Mouse (Mus musculus) forebrain, embryonic 11.5 days (tissue): Measurements from ENCODE around the gene 1700025G04Rik. TPM values are rescaled to one million over a fixed set of nuclear protein-coding genes. Genes with fewer than 3 reads are reported as not detected.

Experiments used
- ATAC-seq: fragments of 200-750 bp; cut with Nextera tagmentation; replicated peaks from 2 replicates; pipeline ENCODE4 v1.8.0; 2017; ENCODE audit warnings: moderate TSS enrichment; ENCODE audit not compliant: low FRiP score
- DNase-seq: peaks from one replicate; pipeline ENCODE4 v3.0.0-alpha.2; 2017; ENCODE audit warnings: low spot score
- H3K27ac ChIP-seq: fragments of 300-500 bp; sonication (generic); 2 replicates; pipeline ENCODE4 v1.5.1; 2014; ENCODE audit warnings: low read depth, low read length
- H3K27me3 ChIP-seq: fragments of 300-500 bp; sonication (generic); 2 replicates; pipeline ENCODE4 v1.6.1; 2014; ENCODE audit warnings: mild to moderate bottlenecking, low read length, mixed read lengths; ENCODE audit not compliant: control insufficient read depth, insufficient read depth
- H3K36me3 ChIP-seq: fragments of 300-500 bp; sonication (generic); 2 replicates; pipeline ENCODE4 v1.6.1; 2014; ENCODE audit warnings: mild to moderate bottlenecking, low read length, moderate library complexity, mixed read lengths; ENCODE audit not compliant: control insufficient read depth, insufficient read depth
- H3K4me1 ChIP-seq: fragments of 300-500 bp; sonication (generic); replicated peaks from 2 replicates; pipeline ENCODE4 v1.6.1; 2014; ENCODE audit warnings: low read length, mixed read lengths; ENCODE audit not compliant: control insufficient read depth, insufficient read depth
- H3K4me2 ChIP-seq: fragments of 300-500 bp; sonication (generic); 2 replicates; pipeline ENCODE4 v1.6.1; 2014; ENCODE audit warnings: low read depth, mild to moderate bottlenecking, low read length, moderate library complexity, mixed read lengths; ENCODE audit not compliant: severe bottlenecking
- H3K4me3 ChIP-seq: fragments of 300-500 bp; sonication (generic); 2 replicates; pipeline ENCODE4 v1.5.1; 2014; ENCODE audit warnings: low read depth, low read length
- H3K9ac ChIP-seq: fragments of 300-500 bp; sonication (generic); 2 replicates; pipeline ENCODE4 v1.6.1; 2014; ENCODE audit warnings: low read length
- H3K9me3 ChIP-seq: fragments of 300-500 bp; sonication (generic); 2 replicates; pipeline ENCODE4 v1.6.1; 2016; ENCODE audit warnings: low read length, mixed read lengths; ENCODE audit not compliant: control insufficient read depth
- WGBS: fragments of 180-500 bp; shearing (Covaris S2); extraction: QIAGEN DNeasy Blood & Tissue Kit; methylation state at CpG from one replicate; pipeline ENCODE4 v1.1.7; 2014; 5-methylcytosine and 5-hydroxymethylcytosine counted together
- polyA plus RNA-seq: library from polyadenylated mRNA; unstranded; fragments of >200 nt; fragmentation: Nextera tagmentation; extraction: Ambion mirVana; gene quantifications from 2 replicates; pipeline ENCODE4 v1.2.1, GENCODE M21; 2014

The 1700025G04Rik gene
- polyA plus RNA-seq, 1 experiment from 2014 or later: 25.6 TPM

GRCm38 (mm10) chr1:151948065-151948464 is 141.9 kb downstream of the 1700025G04Rik start:
- Histone ChIP-seq H3K27ac (no peak overlapping the region), H3K4me3 (no peak overlapping the region), H3K4me1 (peaks cover 16% of the 10 kb centered on the region), H3K9ac (no peak overlapping the region), H3K36me3 (no peaks in the 10 kb centered on the region), H3K9me3 (no peaks in the 10 kb centered on the region), H3K4me2 (no peak overlapping the region), H3K27me3 (no peaks in the 10 kb centered on the region)
- WGBS: 77% methylated on average over 3 of the region's 3 CpGs
- ATAC-seq: no peak
- DNase-seq: no peak

- ATAC-seq (no peak), DNase-seq (no peak)
- Histone ChIP-seq H3K9ac (no peak overlapping the region), H3K4me1 (peaks cover 18% of the 10 kb centered on the region), H3K27me3 (no peaks in the 10 kb centered on the region), H3K4me2 (no peak overlapping the region), H3K27ac (no peak overlapping the region), H3K9me3 (no peaks in the 10 kb centered on the region), H3K36me3 (no peaks in the 10 kb centered on the region), H3K4me3 (no peak overlapping the region)
- WGBS: 40% methylated on average over 4 of the region's 4 CpGs
These were observed 142.4 kb downstream of the 1700025G04Rik start for GRCm38 (mm10) chr1:151947571-151947970.

DNA sequence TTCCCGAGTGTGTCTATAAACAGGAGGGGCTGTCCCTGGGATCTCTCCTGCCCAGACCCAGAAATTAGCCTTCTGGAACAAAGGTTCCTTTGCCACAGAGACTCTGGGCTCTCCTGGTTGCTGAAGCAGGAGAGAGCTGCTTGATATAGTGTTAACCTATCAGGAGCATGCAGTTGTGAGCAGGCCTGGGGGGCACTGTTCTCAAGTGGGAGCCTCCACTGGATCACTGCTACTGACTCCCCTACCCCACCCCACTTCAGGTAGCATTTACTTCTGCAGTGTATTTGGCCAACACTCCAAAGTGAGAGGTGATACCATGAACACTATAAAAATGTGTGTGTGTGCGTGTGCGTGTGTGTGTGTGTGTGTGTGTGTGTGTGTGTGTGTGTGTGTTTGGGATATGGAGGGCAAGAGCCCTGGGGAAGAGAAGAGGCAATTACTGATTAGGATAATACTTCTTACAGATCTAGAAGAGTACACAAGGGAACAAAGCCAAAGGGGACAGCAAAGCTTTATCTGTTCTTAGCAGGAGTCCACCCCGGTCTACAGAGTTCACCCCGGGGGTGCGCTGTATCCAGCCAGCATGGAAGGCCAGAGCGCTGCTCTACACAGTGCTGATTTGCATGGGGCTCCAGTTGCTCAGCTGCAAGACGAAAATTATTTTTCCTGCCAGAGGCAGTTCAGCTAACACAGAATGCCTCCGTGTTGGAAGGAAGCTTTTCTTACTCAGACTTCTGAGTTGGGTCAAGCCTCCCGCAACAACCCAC is 145.3 kb downstream of the 1700025G04Rik start:
- Histone ChIP-seq H3K27ac (peak overlapping the region; percentile 32; the same call in 1 of the 2 replicates), H3K36me3 (no peaks in the 10 kb centered on the region), H3K4me1 (peaks cover 18% of the 10 kb centered on the region), H3K27me3 (no peaks in the 10 kb centered on the region), H3K9ac (no peak overlapping the region), H3K4me2 (no peak overlapping the region), H3K4me3 (no peak overlapping the region), H3K9me3 (no peaks in the 10 kb centered on the region)
- WGBS: 17% methylated on average over 10 of the region's 10 CpGs
- ATAC-seq (peak; percentile 53), DNase-seq (peak; percentile 60)

- Histone ChIP-seq H3K27me3 (no peaks in the 10 kb centered on the region), H3K9ac (no peak overlapping the region), H3K4me3 (no peak overlapping the region), H3K4me1 (peaks cover 18% of the 10 kb centered on the region), H3K9me3 (no peaks in the 10 kb centered on the region), H3K4me2 (no peak overlapping the region), H3K36me3 (no peaks in the 10 kb centered on the region), H3K27ac (no peak overlapping the region; the same call in 1 of the 2 replicates)
- 37% methylated on average over 8 of the region's 8 CpGs for WGBS
- peak; percentile 27 for DNase-seq
- peak; percentile 61; the same call in 1 of the 2 replicates for ATAC-seq
These were observed 146.2 kb downstream of the 1700025G04Rik start for GRCm38 (mm10) chr1:151943681-151944237.

GRCm38 (mm10) chr1:151942972-151943654 is 146.8 kb downstream of the 1700025G04Rik start:
- Histone ChIP-seq H3K4me3 (no peak overlapping the region), H3K27me3 (no peaks in the 10 kb centered on the region), H3K4me1 (peaks cover 18% of the 10 kb centered on the region), H3K9ac (no peak overlapping the region), H3K36me3 (no peaks in the 10 kb centered on the region), H3K4me2 (no peak overlapping the region), H3K9me3 (no peaks in the 10 kb centered on the region), H3K27ac (no peak overlapping the region)
- ATAC-seq (0 out of 2 replicates have a peak, but pooled peaks have one; percentile 52), DNase-seq (peak; percentile 43)
- 52% methylated on average over 11 of the region's 11 CpGs for WGBS

GRCm38 (mm10) chr1:151939987-151940386 is 149.9 kb downstream of the 1700025G04Rik start:
- H3K36me3 ChIP-seq: no peaks in the 10 kb centered on the region
- no peak overlapping the region for H3K9ac ChIP-seq
- 69% methylated on average over 8 of the region's 8 CpGs for WGBS
- DNase-seq: peak; percentile 19
- no peak overlapping the region for H3K4me2 ChIP-seq
- H3K9me3 ChIP-seq: no peaks in the 10 kb centered on the region
- no peak for ATAC-seq
- H3K4me1 ChIP-seq: peaks cover 9% of the 10 kb centered on the region
- H3K4me3 ChIP-seq: no peak overlapping the region
- no peak overlapping the region for H3K27ac ChIP-seq
- no peaks in the 10 kb centered on the region for H3K27me3 ChIP-seq

DNA sequence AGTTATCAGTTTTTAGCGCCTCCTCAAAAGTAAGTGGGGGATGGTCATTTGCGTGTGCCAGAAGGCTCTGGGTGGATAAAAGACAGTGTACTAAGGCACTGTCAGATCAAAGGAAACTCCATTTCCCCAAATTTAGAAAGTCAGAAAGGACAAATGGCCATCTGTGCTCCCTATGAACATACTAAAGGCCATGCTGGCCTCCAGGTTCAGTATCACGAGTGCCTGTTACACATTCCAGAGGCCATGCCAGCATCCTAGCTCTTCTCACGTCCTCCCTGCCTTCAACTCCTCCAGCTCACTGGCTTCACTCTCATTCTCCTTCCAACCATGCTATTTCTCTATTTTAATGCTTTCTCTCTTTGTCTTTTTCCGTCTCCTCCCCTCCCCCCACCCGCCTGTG is 150.4 kb downstream of the 1700025G04Rik start:
- no peak overlapping the region for H3K4me3 ChIP-seq
- ATAC-seq (no peak), DNase-seq (peak; percentile 18)
- no peaks in the 10 kb centered on the region for H3K36me3 ChIP-seq
- no peak overlapping the region for H3K9ac ChIP-seq
- H3K4me2 ChIP-seq: no peak overlapping the region
- no peaks in the 10 kb centered on the region for H3K9me3 ChIP-seq
- H3K4me1 ChIP-seq: peaks cover 6% of the 10 kb centered on the region; the same call in 1 of the 2 replicates
- no peak overlapping the region for H3K27ac ChIP-seq
- no peaks in the 10 kb centered on the region for H3K27me3 ChIP-seq
- 63% methylated on average over 6 of the region's 6 CpGs for WGBS

GRCm38 (mm10) chr1:151933605-151934004 is 156.3 kb downstream of the 1700025G04Rik start:
- H3K9me3 ChIP-seq: no peaks in the 10 kb centered on the region
- H3K4me2 ChIP-seq: no peak overlapping the region
- H3K4me3 ChIP-seq: no peak overlapping the region
- 87% methylated on average over 6 of the region's 6 CpGs for WGBS
- no peaks in the 10 kb centered on the region for H3K27me3 ChIP-seq
- no peak overlapping the region for H3K9ac ChIP-seq
- no peak overlapping the region for H3K27ac ChIP-seq
- no peak for ATAC-seq
- no peaks in the 10 kb centered on the region for H3K4me1 ChIP-seq
- H3K36me3 ChIP-seq: no peaks in the 10 kb centered on the region
- DNase-seq: peak; percentile 18
